Mouse (Mus musculus) megakaryocyte, embryonic 14.5 days (primary cell): ENCODE results near the gene Mcur1.

Source experiments
- FLI1 ChIP-seq: IDR thresholded peaks from 2 replicates; pipeline ENCODE4 v1.6.1; 2012; ENCODE audit warnings: low read length, inconsistent platforms, mixed read lengths
- GATA1 ChIP-seq: IDR thresholded peaks from 3 replicates; pipeline ENCODE4 v1.6.1; 2012; ENCODE audit warnings: mixed read lengths, low read length, inconsistent platforms, borderline replicate concordance

DNA sequence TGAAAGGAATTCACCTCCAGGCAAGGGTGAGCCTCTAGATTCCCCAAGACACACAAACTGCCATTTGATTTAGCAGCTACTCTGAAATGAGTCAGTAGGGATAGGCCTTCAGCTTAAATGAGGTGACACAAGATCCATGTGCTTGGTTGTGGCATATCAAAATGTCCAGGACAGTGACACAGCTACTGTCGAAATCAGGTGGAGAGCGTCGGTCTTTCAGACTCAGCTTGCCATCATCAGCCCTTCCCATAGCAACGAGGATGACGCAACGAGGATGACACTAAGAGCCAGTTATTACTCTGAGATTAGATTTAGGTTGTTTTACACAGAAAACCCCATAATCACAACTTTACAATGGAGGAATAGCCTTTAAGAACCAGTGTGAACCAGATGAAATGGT, 41.0 kb upstream of the Mcur1 start:
- TF ChIP-seq GATA1 (no peak), FLI1 (no peak)
